Mouse (Mus musculus): ENCODE measurements around the gene Gabbr2.
"Not testable (repeated sequence)": the region's sequence is repeated elsewhere in the genome, so short reads cannot be mapped to it uniquely, and the experiment has no call there.

Gene Gabbr2

GRCm38 (mm10) chr4:46658946-46659345 lies 332.7 kb downstream of the Gabbr2 start:
- DNase-seq (ENCODE audit: low read depth, low spot score) = no peak

GRCm38 (mm10) chr4:46657116-46657515 lies 334.6 kb downstream of the Gabbr2 start:
- DNase-seq (ENCODE audit: low read depth, low spot score) = peak; percentile 92

DNA sequence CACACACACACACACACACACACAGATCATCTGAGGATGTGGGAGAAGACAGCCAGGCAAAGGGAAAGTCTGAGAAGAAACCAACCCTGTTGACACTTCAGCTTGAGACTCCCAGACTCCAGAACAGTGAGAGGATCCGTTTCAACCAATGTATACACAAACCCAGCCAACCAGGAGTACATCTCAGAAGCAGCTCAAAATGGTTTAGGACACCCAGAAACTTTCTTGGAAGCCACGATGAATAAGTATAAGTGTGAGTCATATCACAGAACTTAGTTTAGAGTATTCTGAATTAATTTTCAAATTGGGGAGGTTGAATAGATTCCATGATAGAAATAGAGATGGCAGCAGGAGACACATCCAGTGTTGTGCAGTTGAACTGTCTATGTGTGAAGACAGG lies 335.7 kb downstream of the Gabbr2 start:
- peak; percentile 65 for DNase-seq (ENCODE audit: low read depth, low spot score)

DNA sequence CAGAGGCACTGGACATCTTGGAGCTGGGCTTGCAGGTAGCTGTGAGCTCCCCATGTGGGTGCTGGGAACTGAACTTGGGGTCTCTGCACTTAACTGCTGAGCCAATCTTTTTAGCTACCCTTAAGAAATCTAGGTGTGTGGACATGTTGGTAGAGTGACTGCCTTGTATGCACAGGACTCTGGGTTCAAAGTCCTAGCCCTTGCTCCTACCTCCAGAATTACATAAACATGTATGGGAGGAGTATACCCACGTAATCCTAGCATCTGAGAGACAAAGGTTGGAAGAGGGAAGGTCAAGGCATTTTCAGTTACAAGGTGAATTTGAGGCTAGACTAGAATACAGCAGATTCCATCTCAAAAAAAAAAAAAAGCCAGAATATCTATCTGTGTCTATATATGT lies 336.4 kb downstream of the Gabbr2 start:
- DNase-seq (ENCODE audit: low read depth, low spot score) = no peak

- DNase-seq (ENCODE audit: low read depth, low spot score) = peak; percentile 97
Measured at GRCm38 (mm10) chr4:46650086-46650753, 341.5 kb downstream of the Gabbr2 start, which contains the start of gene Tbc1d2. Gene Tbc1d2, minus strand, starts transcription at chr4:46650209.

DNA sequence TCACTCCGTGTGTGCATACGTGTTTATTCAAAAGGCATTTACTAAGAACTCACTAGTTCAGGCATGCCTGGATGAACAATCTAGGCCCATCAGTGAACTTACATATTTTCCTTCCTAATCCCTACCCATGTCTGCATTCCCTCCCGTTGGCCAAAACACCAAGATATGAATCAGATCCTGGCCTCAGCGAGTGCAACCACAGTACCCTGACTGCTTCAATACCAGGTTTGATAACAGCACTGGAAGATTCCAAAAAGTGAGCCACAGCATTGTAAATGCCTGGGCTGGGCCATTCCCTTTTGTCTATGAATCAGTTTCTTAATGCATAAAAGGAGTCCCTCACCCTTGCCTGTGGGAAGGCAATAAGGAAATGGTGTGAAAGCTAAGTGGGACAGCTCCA lies 342.5 kb downstream of the Gabbr2 start:
- no peak for DNase-seq (ENCODE audit: low read depth, low spot score)

GRCm38 (mm10) chr4:46643676-46644112 lies 348.0 kb downstream of the Gabbr2 start:
- DNase-seq (ENCODE audit: low read depth, low spot score) = no peak

GRCm38 (mm10) chr4:46642924-46643675 lies 348.6 kb downstream of the Gabbr2 start:
- no peak for DNase-seq (ENCODE audit: low read depth, low spot score)

DNA sequence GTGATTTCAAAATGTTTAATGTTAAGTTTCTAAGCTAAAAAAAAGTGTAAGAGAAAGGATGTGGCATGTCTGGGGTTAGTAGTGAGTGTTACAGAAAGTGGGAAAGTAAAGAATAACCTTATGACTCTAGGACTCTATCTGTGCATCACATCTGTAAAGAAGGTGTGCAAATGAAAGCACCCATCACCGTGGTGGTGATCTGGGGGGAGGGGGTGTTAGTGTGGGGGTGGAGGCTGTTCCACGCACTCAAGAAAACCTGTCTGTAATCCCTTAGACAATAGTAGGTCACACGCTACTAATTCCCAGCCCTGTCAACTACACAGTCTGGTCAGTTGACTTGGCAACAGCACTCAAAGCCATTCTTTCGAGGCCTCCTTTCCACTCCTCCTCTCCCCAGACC lies 350.4 kb downstream of the Gabbr2 start:
- DNase-seq (ENCODE audit: low read depth, low spot score) = no peak

DNA sequence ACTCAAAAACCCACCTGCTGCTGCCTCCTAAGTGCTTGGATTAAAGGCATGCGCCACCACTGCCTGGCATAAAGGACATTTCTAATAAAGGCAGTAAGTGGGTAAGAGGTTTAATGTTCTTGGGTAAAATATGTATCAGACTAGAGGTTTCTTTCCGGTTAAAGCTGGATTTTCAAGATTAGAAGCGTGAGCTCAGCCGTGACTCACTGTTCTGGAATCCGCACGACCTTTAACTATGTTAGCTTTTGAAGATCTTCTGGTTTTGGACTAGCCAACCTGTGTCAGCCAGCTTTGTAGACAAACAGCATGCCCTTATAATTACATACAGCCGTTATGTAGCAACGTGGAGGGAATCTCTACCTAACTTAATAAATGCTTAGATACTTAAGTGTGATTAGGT lies 351.8 kb downstream of the Gabbr2 start:
- DNase-seq (ENCODE audit: low read depth, low spot score) = no peak

- DNase-seq (ENCODE audit: low read depth, low spot score) = not testable (repeated sequence)
Measured at GRCm38 (mm10) chr4:46637250-46637649, 354.4 kb downstream of the Gabbr2 start.

DNA sequence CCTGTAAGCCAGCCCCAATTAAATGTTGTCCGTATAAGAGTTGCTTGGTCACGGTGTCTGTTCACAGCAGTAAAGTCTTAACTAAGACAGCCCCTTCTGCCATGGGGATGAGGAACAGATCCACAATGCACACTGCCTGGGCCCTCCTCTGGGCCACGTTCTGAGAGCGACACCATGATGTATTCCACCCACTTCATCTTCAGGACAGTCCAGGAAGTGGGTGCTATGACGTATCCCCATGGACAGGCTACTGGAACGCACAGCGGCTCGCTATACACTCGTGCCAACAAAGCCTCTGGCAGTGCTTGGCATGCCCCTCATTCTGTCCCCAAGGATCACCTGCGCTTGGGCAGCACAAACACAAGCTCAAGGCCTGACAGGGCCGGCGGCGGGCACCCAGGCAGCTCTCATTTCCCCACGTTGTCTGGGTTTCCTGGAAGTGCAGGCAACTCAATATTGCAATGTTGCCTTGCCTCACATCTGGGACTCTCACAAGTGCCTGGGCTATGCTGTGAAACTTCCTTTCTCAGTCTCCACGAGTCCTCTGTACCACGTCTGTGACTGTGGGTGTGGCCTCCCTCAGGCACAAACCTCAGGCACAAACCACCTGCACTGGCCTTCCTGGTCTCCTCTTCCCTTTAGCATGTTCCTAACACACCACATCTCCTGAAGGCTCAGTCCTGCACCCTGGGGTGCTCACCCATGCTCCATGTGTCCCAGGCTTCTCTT lies 355.8 kb downstream of the Gabbr2 start:
- DNase-seq (ENCODE audit: low read depth, low spot score) = no peak

DNA sequence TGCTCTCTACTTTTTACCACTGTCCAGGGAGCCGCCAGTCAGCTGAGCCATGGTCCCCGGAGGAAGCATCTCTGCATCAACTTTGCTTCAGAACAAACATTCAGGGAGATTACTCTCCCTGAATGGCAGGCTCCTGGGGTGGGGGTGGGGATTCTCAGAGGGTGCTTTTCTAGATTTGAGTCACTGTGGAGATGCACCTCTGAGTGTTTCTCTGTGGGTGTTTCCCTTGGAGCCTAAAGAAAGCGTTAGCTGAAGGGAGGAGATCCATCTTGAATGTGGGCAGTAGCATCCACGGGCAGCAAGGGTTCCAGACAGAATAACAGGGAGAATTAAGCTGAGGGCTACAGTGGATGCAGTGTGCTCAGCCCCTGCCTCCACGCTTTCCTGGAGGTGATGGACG lies 356.8 kb downstream of the Gabbr2 start:
- peak; percentile 72 for DNase-seq (ENCODE audit: low read depth, low spot score)

- peak; percentile 23 for DNase-seq (ENCODE audit: low read depth, low spot score)
Measured at GRCm38 (mm10) chr4:46633565-46633964, 358.1 kb downstream of the Gabbr2 start.

GRCm38 (mm10) chr4:46632465-46632864 lies 359.2 kb downstream of the Gabbr2 start:
- no peak for DNase-seq (ENCODE audit: low read depth, low spot score)

DNA sequence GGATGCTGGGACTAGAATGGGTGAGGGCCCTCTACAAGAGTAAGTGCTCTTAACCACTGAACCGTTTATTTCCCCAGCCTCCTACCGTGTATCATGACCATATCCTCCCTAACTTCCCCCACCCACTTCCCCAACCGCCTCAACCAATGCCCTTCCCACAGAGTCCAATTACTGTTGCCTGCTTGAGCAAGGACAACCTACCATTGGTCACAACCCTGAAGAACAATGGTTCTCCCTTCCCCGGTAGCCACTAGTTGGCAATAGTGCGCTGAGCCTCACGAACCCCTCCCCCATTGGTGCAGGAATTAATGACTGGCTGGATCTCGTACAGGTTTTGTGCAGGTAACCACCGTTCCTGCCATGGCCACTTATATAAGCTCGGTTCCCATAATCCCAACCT lies 361.3 kb downstream of the Gabbr2 start:
- no peak for DNase-seq (ENCODE audit: low read depth, low spot score)

GRCm38 (mm10) chr4:46628873-46629272 lies 362.8 kb downstream of the Gabbr2 start:
- DNase-seq (ENCODE audit: low read depth, low spot score) = no peak

DNA sequence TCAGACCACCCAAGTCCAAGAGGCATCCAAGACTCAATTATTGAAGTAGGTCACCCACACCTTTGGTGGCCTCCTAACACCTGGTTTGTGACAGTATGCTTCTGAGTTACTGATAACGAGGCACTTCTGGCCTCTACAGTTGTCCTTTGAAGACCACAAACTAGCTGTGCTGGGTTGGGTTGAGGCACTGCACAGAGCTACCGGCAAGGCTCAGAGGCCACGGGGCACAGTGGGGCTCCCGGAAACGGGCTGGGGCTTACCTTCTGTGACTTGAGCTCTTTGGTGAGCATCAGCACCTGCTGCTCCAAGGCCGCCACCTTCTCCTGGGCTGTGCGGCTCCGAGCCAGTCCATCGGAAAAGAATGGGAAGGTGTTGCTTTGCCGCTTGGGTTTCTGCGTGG lies 363.6 kb downstream of the Gabbr2 start:
- DNase-seq (ENCODE audit: low read depth, low spot score) = no peak

DNA sequence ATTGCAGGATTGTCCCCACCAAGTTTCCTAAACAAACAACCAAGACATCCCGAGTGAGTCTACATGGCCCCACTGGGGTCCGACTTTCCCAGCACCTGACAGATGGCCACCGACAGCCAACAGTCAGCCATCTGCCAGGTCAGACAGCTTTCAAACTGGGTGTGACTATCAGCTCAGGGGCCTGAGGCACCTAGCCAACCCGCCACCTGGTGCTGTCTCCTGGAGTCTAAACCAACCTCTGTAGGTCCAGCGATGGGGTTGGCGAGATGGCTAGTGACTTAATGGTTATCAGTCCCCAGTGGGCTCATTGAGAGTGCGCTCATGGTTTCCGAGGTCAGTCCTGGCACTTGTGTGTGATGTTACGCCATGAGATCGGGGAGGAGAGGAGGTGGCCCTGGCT lies 366.6 kb downstream of the Gabbr2 start:
- DNase-seq (ENCODE audit: low read depth, low spot score) = peak; percentile 85

GRCm38 (mm10) chr4:46623007-46623406 lies 368.7 kb downstream of the Gabbr2 start:
- no peak for DNase-seq (ENCODE audit: low read depth, low spot score)

- no peak for DNase-seq (ENCODE audit: low read depth, low spot score)
Measured at GRCm38 (mm10) chr4:46620946-46621345, 370.7 kb downstream of the Gabbr2 start.

DNA sequence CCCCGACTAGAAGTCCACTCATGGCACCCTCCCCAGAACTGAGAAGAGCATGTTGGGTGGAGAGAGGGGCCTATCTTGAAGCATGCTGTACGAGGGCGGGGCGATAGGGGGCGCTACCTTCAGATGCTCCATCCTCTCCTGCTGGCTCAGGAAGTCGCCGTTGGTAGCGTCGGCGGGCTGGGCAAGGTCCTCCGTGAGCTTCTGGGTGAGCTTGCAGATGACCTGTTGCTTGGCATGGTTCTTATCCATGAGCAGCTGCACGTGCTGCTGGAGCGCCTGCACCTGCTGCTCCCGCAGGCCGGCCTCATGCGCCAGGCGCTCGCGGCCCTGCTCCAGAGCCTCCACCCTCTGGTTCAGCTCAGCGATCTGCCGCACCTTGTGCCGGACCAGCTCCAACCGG lies 371.3 kb downstream of the Gabbr2 start:
- DNase-seq (ENCODE audit: low read depth, low spot score) = peak; percentile 56
